Mouse (Mus musculus): ENCODE results near the gene Tceal7.

DNA sequence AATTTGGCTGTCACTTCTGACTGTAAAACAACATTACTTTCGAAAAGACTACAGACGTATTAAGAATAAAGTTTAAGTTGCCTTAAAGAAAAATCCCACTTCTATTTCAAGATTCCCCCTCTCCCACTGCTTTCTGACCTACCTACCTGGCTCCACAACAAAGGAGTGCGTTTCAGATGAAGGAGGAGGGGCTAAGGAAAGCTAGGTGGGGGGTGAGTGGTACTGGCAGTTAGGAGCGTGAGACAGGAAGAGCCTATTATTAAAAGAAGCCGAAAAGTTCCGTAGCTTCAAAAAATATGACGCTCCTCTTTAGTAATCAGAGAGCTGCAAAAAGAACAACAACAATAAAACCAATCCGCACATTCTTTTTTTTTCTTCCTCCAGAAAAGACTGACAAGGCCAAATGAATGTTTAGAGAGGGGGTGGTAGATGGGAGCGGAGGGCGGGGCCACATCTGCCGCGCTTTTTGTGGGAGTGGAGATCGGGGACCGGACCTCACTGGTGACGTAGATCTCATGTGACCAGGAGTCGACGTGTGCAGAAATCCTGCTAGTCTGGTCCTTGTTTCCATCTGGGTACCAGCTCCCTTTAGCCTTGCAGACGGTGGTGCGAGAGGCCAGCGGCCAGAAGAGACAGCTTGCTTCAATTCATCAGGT is 30.1 kb downstream of the Tceal7 start, which contains the start of gene Tceal9:
- TF ChIP-seq CTCF (IDR thresholded peaks at IDR 0.05; ENCODE audit: insufficient read depth, low read depth, low read length) (no peak), POLR2A (IDR thresholded peaks at IDR 0.05; ENCODE audit: insufficient read depth, low read depth, low read length) (peak; percentile 35; the same call in 1 of the 2 replicates)

Data from olfactory bulb, adult 2 months (tissue).